Mouse (Mus musculus): Measurements from ENCODE around the gene Rgs11.

- TF ChIP-seq TAL1 (IDR thresholded peaks at IDR 0.05; ENCODE audit: low read length) (no peak), GATA1 (IDR thresholded peaks at IDR 0.05; ENCODE audit: low read length) (no peak)
These were observed 10.1 kb upstream of the Rgs11 start for GRCm38 (mm10) chr17:26192481-26193190.
